Mouse (Mus musculus) ovary, postnatal 36 days (tissue): Measurements from ENCODE around the gene Tubb5.

Experiments
- DNase-seq: peaks from one replicate; pipeline ENCODE4 v3.0.0; 2022; ENCODE audit warnings: low spot score, mixed read lengths

The Tubb5 gene

GRCm38 (mm10) chr17:35838122-35838544 is at the start of gene Tubb5:
TSS of gene Tubb5 (minus strand) at chr17:35838306.
- peak; percentile 97 for DNase-seq

GRCm38 (mm10) chr17:35887725-35888124 is 49.6 kb upstream of the Tubb5 start:
- DNase-seq = no peak

GRCm38 (mm10) chr17:35883777-35884176 is 45.7 kb upstream of the Tubb5 start:
- DNase-seq = no peak

GRCm38 (mm10) chr17:35882924-35883323 is 44.8 kb upstream of the Tubb5 start:
- no peak for DNase-seq

- DNase-seq = peak; percentile 93
These were observed 41.3 kb upstream of the Tubb5 start, which contains the start of gene Dhx16 for GRCm38 (mm10) chr17:35879245-35880057. TSS of gene Dhx16 (plus strand) at chr17:35879819.

GRCm38 (mm10) chr17:35874721-35875120 is 36.6 kb upstream of the Tubb5 start:
- DNase-seq = no peak

GRCm38 (mm10) chr17:35873774-35874519 is 35.8 kb upstream of the Tubb5 start:
- peak; percentile 89 for DNase-seq

GRCm38 (mm10) chr17:35870884-35871696 is 33.0 kb upstream of the Tubb5 start:
- DNase-seq = no peak

- DNase-seq = peak; percentile 39
These were observed 32.2 kb upstream of the Tubb5 start for GRCm38 (mm10) chr17:35870151-35870883.

- DNase-seq = peak; percentile 43
These were observed 31.4 kb upstream of the Tubb5 start for GRCm38 (mm10) chr17:35869346-35870067.

- no peak for DNase-seq
These were observed 30.8 kb upstream of the Tubb5 start for GRCm38 (mm10) chr17:35868961-35869345.

GRCm38 (mm10) chr17:35868165-35868820 is 30.2 kb upstream of the Tubb5 start:
- no peak for DNase-seq

- DNase-seq = peak; percentile 42
These were observed 29.1 kb upstream of the Tubb5 start for GRCm38 (mm10) chr17:35866911-35867890.

- DNase-seq = peak; percentile 73
These were observed 28.2 kb upstream of the Tubb5 start for GRCm38 (mm10) chr17:35866281-35866831.

GRCm38 (mm10) chr17:35865481-35866280 is 27.6 kb upstream of the Tubb5 start, which contains the start of gene Ppp1r18:
TSS of gene Ppp1r18 (plus strand) at chr17:35865593.
- peak; percentile 76 for DNase-seq

- DNase-seq = no peak
These were observed 26.8 kb upstream of the Tubb5 start for GRCm38 (mm10) chr17:35864832-35865353.

- peak; percentile 90 for DNase-seq
These were observed 23.2 kb upstream of the Tubb5 start, which contains the start of gene Nrm for GRCm38 (mm10) chr17:35861198-35861857. TSS of gene Nrm (plus strand) at chr17:35861318.
